Mouse (Mus musculus): Measurements from ENCODE around the gene Ddx27. TPM values are rescaled to one million over a fixed set of nuclear protein-coding genes. Genes with fewer than 3 reads are reported as not detected.
A peak's percentile ranks its signal among the peaks of the same experiment; 100 is the strongest.

Ddx27 gene
- polyA plus RNA-seq, 1 experiment from 2014 or later: 56.6 TPM

GRCm38 (mm10) chr2:167067575-167067974 is 52.6 kb downstream of the Ddx27 start:
- Histone ChIP-seq H3K4me1 (peaks cover 23% of the 10 kb centered on the region), H3K9me3 (no peaks in the 10 kb centered on the region), H3K36me3 (replicated peaks) (peaks cover 26% of the 10 kb centered on the region), H3K27ac (no peak overlapping the region), H3K4me3 (replicated peaks) (no peak overlapping the region), H3K9ac (no peak overlapping the region), H3K4me2 (no peak overlapping the region), H3K27me3 (no peaks in the 10 kb centered on the region)
- WGBS: 53% methylated on average over 6 of the region's 6 CpGs
- no peak for ATAC-seq (ENCODE audit: low FRiP score)

GRCm38 (mm10) chr2:167070341-167070740 is 55.3 kb downstream of the Ddx27 start:
- H3K4me2 ChIP-seq: no peak overlapping the region
- H3K4me3 ChIP-seq (replicated peaks): no peak overlapping the region
- no peaks in the 10 kb centered on the region for H3K9me3 ChIP-seq
- H3K9ac ChIP-seq: no peak overlapping the region
- no peaks in the 10 kb centered on the region for H3K27me3 ChIP-seq
- ATAC-seq (ENCODE audit: low FRiP score): no peak
- 79% methylated on average over 6 of the region's 6 CpGs for WGBS
- peaks cover 17% of the 10 kb centered on the region for H3K36me3 ChIP-seq (replicated peaks)
- H3K27ac ChIP-seq: no peak overlapping the region
- H3K4me1 ChIP-seq: peaks cover 14% of the 10 kb centered on the region

GRCm38 (mm10) chr2:167071266-167071640 is 56.3 kb downstream of the Ddx27 start:
- peak overlapping the region; percentile 58 for H3K9ac ChIP-seq
- H3K4me2 ChIP-seq: peak overlapping the region; percentile 62
- peak overlapping the region; percentile 45 for H3K4me3 ChIP-seq (replicated peaks)
- 21% methylated on average over 12 of the region's 12 CpGs for WGBS
- peak; percentile 19 for ATAC-seq (ENCODE audit: low FRiP score)
- H3K4me1 ChIP-seq: 0 out of 2 replicates have a peak, but pooled peaks cover 7% of the 10 kb centered on the region
- H3K9me3 ChIP-seq: no peaks in the 10 kb centered on the region
- H3K27me3 ChIP-seq: no peaks in the 10 kb centered on the region
- H3K27ac ChIP-seq: peak overlapping the region; percentile 76
- H3K36me3 ChIP-seq (replicated peaks): peaks cover 8% of the 10 kb centered on the region

- peak overlapping the region; percentile 76 for H3K27ac ChIP-seq
- ATAC-seq (ENCODE audit: low FRiP score): peak; percentile 95
- 7% methylated on average over 22 of the region's 22 CpGs for WGBS
These were observed 56.9 kb downstream of the Ddx27 start for GRCm38 (mm10) chr2:167071641-167072601.

GRCm38 (mm10) chr2:167074587-167074986 is 59.6 kb downstream of the Ddx27 start:
- no peak for ATAC-seq (ENCODE audit: low FRiP score)
- no peak overlapping the region for H3K9ac ChIP-seq
- no peaks in the 10 kb centered on the region for H3K27me3 ChIP-seq
- no peak overlapping the region for H3K4me3 ChIP-seq (replicated peaks)
- no peaks in the 10 kb centered on the region for H3K36me3 ChIP-seq (replicated peaks)
- 95% methylated on average over 5 of the region's 5 CpGs for WGBS
- peaks cover 18% of the 10 kb centered on the region for H3K4me1 ChIP-seq
- no peak overlapping the region for H3K4me2 ChIP-seq
- H3K9me3 ChIP-seq: no peaks in the 10 kb centered on the region
- H3K27ac ChIP-seq: no peak overlapping the region

More at GRCm38 (mm10) chr2:167071641-167072601, 56.9 kb downstream of the Ddx27 start:
- Histone ChIP-seq H3K4me2 (peak overlapping the region; percentile 62), H3K4me3 (replicated peaks) (peak overlapping the region; percentile 45), H3K9me3 (no peaks in the 10 kb centered on the region), H3K27me3 (no peaks in the 10 kb centered on the region), H3K9ac (peak overlapping the region; percentile 58), H3K4me1 (0 out of 2 replicates have a peak, but pooled peaks cover 7% of the 10 kb centered on the region), H3K36me3 (replicated peaks) (peaks cover 2% of the 10 kb centered on the region)

- ATAC-seq (ENCODE audit: low FRiP score): no peak
- no peaks in the 10 kb centered on the region for H3K9me3 ChIP-seq
- no peak overlapping the region for H3K4me3 ChIP-seq (replicated peaks)
- H3K27me3 ChIP-seq: no peaks in the 10 kb centered on the region
- no peak overlapping the region for H3K27ac ChIP-seq
- no peak overlapping the region for H3K4me2 ChIP-seq
- peaks cover 21% of the 10 kb centered on the region for H3K4me1 ChIP-seq
- H3K36me3 ChIP-seq (replicated peaks): no peaks in the 10 kb centered on the region
- 92% methylated on average over 4 of the region's 4 CpGs for WGBS
- no peak overlapping the region for H3K9ac ChIP-seq
These were observed 61.4 kb downstream of the Ddx27 start for GRCm38 (mm10) chr2:167076352-167076751.

- Histone ChIP-seq H3K4me3 (replicated peaks) (no peak overlapping the region), H3K36me3 (replicated peaks) (no peaks in the 10 kb centered on the region), H3K27ac (no peak overlapping the region), H3K4me1 (peaks cover 24% of the 10 kb centered on the region), H3K27me3 (no peaks in the 10 kb centered on the region), H3K9me3 (no peaks in the 10 kb centered on the region), H3K9ac (no peak overlapping the region), H3K4me2 (no peak overlapping the region)
- 76% methylated on average over 2 of the region's 2 CpGs for WGBS
- no peak for ATAC-seq (ENCODE audit: low FRiP score)
These were observed 61.8 kb downstream of the Ddx27 start for GRCm38 (mm10) chr2:167076759-167077158.

- H3K27me3 ChIP-seq: no peaks in the 10 kb centered on the region
- H3K9me3 ChIP-seq: no peaks in the 10 kb centered on the region
- H3K4me2 ChIP-seq: no peak overlapping the region
- 89% methylated on average over 11 of the region's 11 CpGs for WGBS
- no peak overlapping the region for H3K9ac ChIP-seq
- no peak overlapping the region for H3K27ac ChIP-seq
- no peak for ATAC-seq (ENCODE audit: low FRiP score)
- no peak overlapping the region for H3K4me3 ChIP-seq (replicated peaks)
- no peaks in the 10 kb centered on the region for H3K36me3 ChIP-seq (replicated peaks)
- peaks cover 26% of the 10 kb centered on the region for H3K4me1 ChIP-seq
These were observed 62.4 kb downstream of the Ddx27 start for GRCm38 (mm10) chr2:167077199-167077962.

- H3K4me2 ChIP-seq: no peak overlapping the region
- no peak overlapping the region for H3K27ac ChIP-seq
- no peak overlapping the region for H3K4me3 ChIP-seq (replicated peaks)
- peaks cover 25% of the 10 kb centered on the region for H3K4me1 ChIP-seq
- H3K36me3 ChIP-seq (replicated peaks): no peaks in the 10 kb centered on the region
- ATAC-seq (ENCODE audit: low FRiP score): no peak
- no peak overlapping the region for H3K9ac ChIP-seq
- WGBS: 47% methylated on average over 7 of the region's 7 CpGs
- no peaks in the 10 kb centered on the region for H3K9me3 ChIP-seq
- H3K27me3 ChIP-seq: no peaks in the 10 kb centered on the region
These were observed 63.5 kb downstream of the Ddx27 start for GRCm38 (mm10) chr2:167078486-167078885.

- Histone ChIP-seq H3K9ac (no peak overlapping the region), H3K36me3 (replicated peaks) (no peaks in the 10 kb centered on the region), H3K9me3 (no peaks in the 10 kb centered on the region), H3K4me3 (replicated peaks) (no peak overlapping the region), H3K27ac (0 out of 2 replicates have a peak overlapping the region, but pooled peaks have one; percentile 8), H3K4me2 (no peak overlapping the region), H3K27me3 (no peaks in the 10 kb centered on the region), H3K4me1 (peaks cover 25% of the 10 kb centered on the region)
- ATAC-seq (ENCODE audit: low FRiP score): no peak
- WGBS: 54% methylated on average over 9 of the region's 9 CpGs
These were observed 64.0 kb downstream of the Ddx27 start for GRCm38 (mm10) chr2:167078931-167079495.

- Histone ChIP-seq H3K4me2 (no peak overlapping the region), H3K36me3 (replicated peaks) (no peaks in the 10 kb centered on the region), H3K27ac (0 out of 2 replicates have a peak overlapping the region, but pooled peaks have one; percentile 27), H3K4me1 (peaks cover 25% of the 10 kb centered on the region), H3K4me3 (replicated peaks) (no peak overlapping the region), H3K9ac (no peak overlapping the region), H3K9me3 (no peaks in the 10 kb centered on the region), H3K27me3 (no peaks in the 10 kb centered on the region)
- WGBS: 58% methylated on average over 18 of the region's 18 CpGs
- no peak for ATAC-seq (ENCODE audit: low FRiP score)
These were observed 64.7 kb downstream of the Ddx27 start for GRCm38 (mm10) chr2:167079535-167080257.
